Mouse (Mus musculus) midbrain, embryonic 11.5 days (tissue): ENCODE measurements around the gene Cep295. TPM values are rescaled to one million over a fixed set of nuclear protein-coding genes. Genes with fewer than 3 reads are reported as not detected.

ENCODE experiments used
- ATAC-seq: fragments of 200-750 bp; cut with Nextera tagmentation; 2 replicates; pipeline ENCODE4 v1.8.0; 2017; ENCODE audit warnings: moderate TSS enrichment, moderate library complexity; ENCODE audit not compliant: low FRiP score
- DNase-seq: peaks from one replicate; pipeline ENCODE4 v3.0.0; 2015; ENCODE audit warnings: low spot score; ENCODE audit errors: missing footprints
- H3K27ac ChIP-seq: fragments of 300-500 bp; sonication (generic); 2 replicates; pipeline ENCODE4 v1.5.1; 2014; ENCODE audit warnings: low read depth, low read length
- H3K27me3 ChIP-seq: fragments of 300-500 bp; sonication (generic); 2 replicates; pipeline ENCODE4 v1.6.1; 2014; ENCODE audit warnings: mild to moderate bottlenecking, low read length, moderate library complexity, mixed read lengths; ENCODE audit not compliant: control insufficient read depth, insufficient read depth
- H3K36me3 ChIP-seq: fragments of 300-500 bp; sonication (generic); 2 replicates; pipeline ENCODE4 v1.6.1; 2014; ENCODE audit warnings: mild to moderate bottlenecking, low read length, moderate library complexity, mixed read lengths; ENCODE audit not compliant: control insufficient read depth, insufficient read depth
- H3K4me1 ChIP-seq: fragments of 300-500 bp; sonication (generic); 2 replicates; pipeline ENCODE4 v1.6.1; 2014; ENCODE audit warnings: low read length; ENCODE audit not compliant: control insufficient read depth, insufficient read depth
- H3K4me2 ChIP-seq: fragments of 300-500 bp; sonication (generic); 2 replicates; pipeline ENCODE4 v1.6.1; 2014; ENCODE audit warnings: mild to moderate bottlenecking, moderate library complexity
- H3K4me3 ChIP-seq: fragments of 300-500 bp; sonication (generic); 2 replicates; pipeline ENCODE4 v1.5.1; 2014; ENCODE audit warnings: low read depth, low read length
- H3K9ac ChIP-seq: fragments of 300-500 bp; sonication (generic); 2 replicates; pipeline ENCODE4 v1.6.1; 2014; ENCODE audit warnings: low read length
- H3K9me3 ChIP-seq: fragments of 300-500 bp; sonication (generic); 2 replicates; pipeline ENCODE4 v1.6.1; 2016; ENCODE audit warnings: low read length; ENCODE audit not compliant: control insufficient read depth
- WGBS: fragments of 180-500 bp; shearing (Covaris S2); extraction: QIAGEN DNeasy Blood & Tissue Kit; methylation state at CpG from one replicate; pipeline ENCODE4 v1.1.7; 2014; 5-methylcytosine and 5-hydroxymethylcytosine counted together
- polyA plus RNA-seq: library from polyadenylated mRNA; unstranded; fragments of >200 nt; fragmentation: Nextera tagmentation; extraction: Ambion mirVana; gene quantifications from 2 replicates; pipeline ENCODE4 v1.2.1, GENCODE M21; 2014

Cep295 gene
- 21.6 and 23.0 TPM in 2 replicates for polyA plus RNA-seq

- WGBS: 4% methylated on average over 60 of the region's 60 CpGs
- H3K4me3 ChIP-seq: peak within 1 kb of the TSS; percentile 81
- DNase-seq: peak; percentile 100
- peak within 1 kb of the TSS; percentile 84 for H3K9ac ChIP-seq
- no peaks in the 10 kb centered on the region for H3K9me3 ChIP-seq
- no peaks in the 10 kb centered on the region; the same call in 1 of the 2 replicates for H3K27me3 ChIP-seq
- peak within 1 kb of the TSS; percentile 76 for H3K4me2 ChIP-seq
- no peaks in the 10 kb centered on the region; the same call in 1 of the 2 replicates for H3K4me1 ChIP-seq
- H3K27ac ChIP-seq: peak within 1 kb of the TSS; percentile 57
- peak; percentile 100 for ATAC-seq
- H3K36me3 ChIP-seq: no peaks in the 10 kb centered on the region
Observed at GRCm38 (mm10) chr9:15357484-15358275, at the start of gene Cep295. Gene Cep295 (minus strand): TSS chr9:15357788.

GRCm38 (mm10) chr9:15397591-15397990 is 40.0 kb upstream of the Cep295 start:
- no peaks in the 10 kb centered on the region for H3K36me3 ChIP-seq
- no peak overlapping the region for H3K27ac ChIP-seq
- no peak overlapping the region for H3K9ac ChIP-seq
- no peaks in the 10 kb centered on the region for H3K4me1 ChIP-seq
- H3K4me3 ChIP-seq: no peak overlapping the region
- ATAC-seq: no peak
- 61% methylated on average over 4 of the region's 4 CpGs for WGBS
- DNase-seq: no peak
- H3K4me2 ChIP-seq: no peak overlapping the region
- H3K9me3 ChIP-seq: no peaks in the 10 kb centered on the region
- no peaks in the 10 kb centered on the region for H3K27me3 ChIP-seq

DNA sequence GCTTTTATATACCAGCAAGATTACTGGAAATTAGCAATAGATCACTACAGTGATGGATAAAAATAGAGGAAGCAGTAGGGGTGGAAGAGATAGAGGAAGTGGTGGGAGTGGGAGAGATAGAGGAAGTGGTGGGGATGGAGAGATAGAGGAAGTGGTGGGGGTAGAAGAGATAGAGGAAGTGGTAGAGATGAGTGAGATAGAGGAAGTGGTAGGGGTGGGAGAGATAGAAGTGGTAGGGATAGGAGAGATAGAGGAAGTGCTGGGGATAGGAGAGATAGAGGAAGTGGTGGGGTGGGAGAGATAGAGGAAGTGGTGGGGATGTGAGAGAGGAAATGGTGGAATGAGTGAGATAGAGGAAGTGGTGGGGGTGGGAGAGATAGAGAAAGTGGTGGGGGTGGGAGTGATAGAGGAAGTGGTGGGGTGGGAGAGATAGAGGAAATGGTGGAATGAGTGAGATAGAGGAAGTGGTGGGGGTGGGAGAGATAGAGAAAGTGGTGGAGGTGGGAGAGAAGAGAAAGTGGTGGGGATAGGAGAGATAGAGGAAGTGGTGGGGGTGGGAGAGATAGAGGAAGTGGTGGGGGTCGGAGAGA is 37.9 kb upstream of the Cep295 start:
- no peak for DNase-seq
- Histone ChIP-seq H3K4me1 (no peaks in the 10 kb centered on the region), H3K9ac (no peak overlapping the region), H3K36me3 (no peaks in the 10 kb centered on the region), H3K27me3 (no peaks in the 10 kb centered on the region), H3K9me3 (no peaks in the 10 kb centered on the region), H3K27ac (no peak overlapping the region), H3K4me3 (no peak overlapping the region), H3K4me2 (no peak overlapping the region)
- WGBS: 80% methylated on average over 1 of the region's 1 CpGs
- ATAC-seq: no peak

- Histone ChIP-seq H3K4me3 (no peak overlapping the region), H3K4me2 (no peak overlapping the region), H3K36me3 (no peaks in the 10 kb centered on the region), H3K9ac (no peak overlapping the region), H3K4me1 (no peaks in the 10 kb centered on the region), H3K27ac (no peak overlapping the region), H3K27me3 (no peaks in the 10 kb centered on the region), H3K9me3 (no peaks in the 10 kb centered on the region)
- DNase-seq (no peak), ATAC-seq (no peak)
- 84% methylated on average over 5 of the region's 5 CpGs for WGBS
Observed at GRCm38 (mm10) chr9:15387075-15387643, 29.6 kb upstream of the Cep295 start.

GRCm38 (mm10) chr9:15384266-15384665 is 26.7 kb upstream of the Cep295 start:
- Histone ChIP-seq H3K27me3 (no peaks in the 10 kb centered on the region), H3K4me3 (no peak overlapping the region), H3K36me3 (no peaks in the 10 kb centered on the region), H3K9ac (no peak overlapping the region), H3K27ac (no peak overlapping the region), H3K4me1 (no peaks in the 10 kb centered on the region), H3K4me2 (no peak overlapping the region), H3K9me3 (no peaks in the 10 kb centered on the region)
- DNase-seq (no peak), ATAC-seq (no peak)
- 82% methylated on average over 5 of the region's 5 CpGs for WGBS

DNA sequence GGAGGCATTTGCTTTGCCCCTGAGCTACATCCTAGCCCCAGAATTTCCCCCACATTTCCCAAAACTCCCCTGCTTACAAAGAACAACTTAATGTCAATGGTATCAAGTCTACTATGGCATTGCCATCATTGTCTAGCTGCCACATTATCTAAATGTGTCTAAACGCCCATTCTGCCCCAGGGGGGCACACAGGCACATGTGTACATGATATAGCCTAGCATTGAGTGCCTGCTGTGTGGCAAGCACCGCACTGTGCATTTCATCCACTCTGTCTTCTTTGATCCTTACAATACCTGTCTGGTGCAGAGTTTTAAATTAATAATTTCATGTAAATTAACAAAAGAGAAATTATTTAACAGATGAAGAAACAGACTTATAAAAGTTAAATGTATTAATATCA is 8.7 kb upstream of the Cep295 start:
- no peaks in the 10 kb centered on the region for H3K36me3 ChIP-seq
- no peaks in the 10 kb centered on the region for H3K9me3 ChIP-seq
- H3K27ac ChIP-seq: no peak overlapping the region
- no peaks in the 10 kb centered on the region for H3K27me3 ChIP-seq
- WGBS: 68% methylated on average over 2 of the region's 2 CpGs
- H3K4me2 ChIP-seq: no peak overlapping the region
- ATAC-seq (no peak), DNase-seq (no peak)
- no peak overlapping the region for H3K9ac ChIP-seq
- H3K4me3 ChIP-seq: no peak overlapping the region
- H3K4me1 ChIP-seq: no peaks in the 10 kb centered on the region

DNA sequence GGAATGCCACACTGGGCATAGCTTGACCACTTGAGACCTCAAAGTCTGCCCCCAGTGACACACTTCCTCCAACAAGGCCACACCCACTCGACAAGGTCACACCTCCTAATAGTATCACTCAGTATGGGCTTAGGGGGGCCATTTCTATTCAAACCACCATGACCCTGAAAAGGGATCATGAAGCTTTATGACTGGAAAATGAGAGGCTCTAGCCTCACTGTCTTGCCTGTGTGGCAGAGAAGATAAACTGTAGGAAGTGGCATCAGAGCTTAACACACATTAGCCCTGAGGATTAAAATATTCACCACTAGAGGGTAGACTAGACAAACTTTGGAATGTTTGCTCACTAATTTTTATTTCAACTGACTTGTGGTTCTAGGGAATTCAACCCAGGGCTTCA is 8.3 kb upstream of the Cep295 start:
- Histone ChIP-seq H3K9ac (no peak overlapping the region), H3K27ac (no peak overlapping the region), H3K4me3 (no peak overlapping the region), H3K27me3 (no peaks in the 10 kb centered on the region), H3K36me3 (no peaks in the 10 kb centered on the region), H3K4me1 (no peaks in the 10 kb centered on the region), H3K4me2 (no peak overlapping the region), H3K9me3 (no peaks in the 10 kb centered on the region)
- ATAC-seq (peak; percentile 9; the same call in 1 of the 2 replicates), DNase-seq (no peak)
- WGBS: 84% methylated on average over 1 of the region's 1 CpGs

DNA sequence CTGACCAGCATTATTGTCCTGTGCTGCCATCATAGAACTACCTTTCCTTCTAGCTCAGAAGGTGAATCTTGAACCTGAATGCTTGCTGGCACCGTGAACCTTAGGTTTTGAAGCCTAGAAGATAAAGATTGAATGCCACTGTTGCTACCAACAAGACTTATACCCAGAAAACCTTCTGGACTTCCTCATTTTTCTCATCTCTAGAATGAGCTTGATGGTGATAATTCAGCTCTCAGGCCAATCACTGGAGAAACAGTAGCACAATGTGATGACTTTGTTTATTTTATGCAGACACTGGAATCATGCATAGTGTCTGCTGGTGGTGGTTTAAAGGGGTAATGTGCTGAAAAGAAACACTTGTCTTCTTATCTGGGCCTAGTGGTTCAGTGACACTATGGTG is 7.3 kb upstream of the Cep295 start:
- Histone ChIP-seq H3K27me3 (no peaks in the 10 kb centered on the region; the same call in 1 of the 2 replicates), H3K9ac (no peak overlapping the region), H3K36me3 (no peaks in the 10 kb centered on the region), H3K4me1 (no peaks in the 10 kb centered on the region), H3K27ac (no peak overlapping the region), H3K4me3 (no peak overlapping the region), H3K4me2 (no peak overlapping the region), H3K9me3 (no peaks in the 10 kb centered on the region)
- WGBS: 74% methylated on average over 1 of the region's 1 CpGs
- ATAC-seq (no peak), DNase-seq (no peak)

- Histone ChIP-seq H3K4me1 (no peaks in the 10 kb centered on the region; the same call in 1 of the 2 replicates), H3K36me3 (no peaks in the 10 kb centered on the region), H3K9ac (peak overlapping the region; percentile 84), H3K9me3 (no peaks in the 10 kb centered on the region), H3K27me3 (no peaks in the 10 kb centered on the region; the same call in 1 of the 2 replicates), H3K4me2 (peak overlapping the region; percentile 76), H3K4me3 (peak overlapping the region; percentile 81), H3K27ac (peak overlapping the region; percentile 57; the same call in 1 of the 2 replicates)
- WGBS: 1% methylated on average over 9 of the region's 9 CpGs
- peak; percentile 84 for DNase-seq
- ATAC-seq: no peak
Observed at GRCm38 (mm10) chr9:15356916-15357483, 588 bp downstream of the Cep295 start.
